Mouse (Mus musculus): Measurements from ENCODE around the gene Mrgpra1.

DNA sequence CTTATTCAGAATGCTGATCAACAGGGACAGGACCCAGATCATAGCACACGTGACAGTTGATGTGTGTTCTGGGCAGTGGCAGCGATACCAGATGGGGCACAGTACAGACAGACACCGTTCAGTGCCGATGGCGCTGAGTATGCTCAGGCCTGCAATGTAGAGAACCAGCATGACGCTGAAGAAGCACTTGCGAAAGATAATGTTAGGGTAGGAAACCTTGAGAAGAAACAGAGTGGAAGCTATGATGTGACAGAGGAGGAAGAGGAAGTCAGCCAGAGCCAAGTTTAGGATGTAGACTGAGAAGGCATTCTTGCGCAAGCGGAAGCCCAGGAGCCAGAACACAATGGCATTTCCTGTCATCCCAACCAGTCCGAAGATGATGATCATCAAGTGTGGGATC is 44.2 kb downstream of the Mrgpra1 start:
- TF ChIP-seq GATA1 (IDR thresholded peaks at IDR 0.05; ENCODE audit: borderline replicate concordance, low read length) (no peak), FLI1 (IDR thresholded peaks at IDR 0.05; ENCODE audit: low read length) (no peak)
